Mouse (Mus musculus) gastrocnemius, adult 18-20 months (tissue): ENCODE results near the gene Olfr1448. TPM values are rescaled to one million over a fixed set of nuclear protein-coding genes. Genes with fewer than 3 reads are reported as not detected.
"Not testable (repeated sequence)": the region's sequence is repeated elsewhere in the genome, so short reads cannot be mapped to it uniquely, and the experiment has no call there.

Source experiments
- DNase-seq: peaks from one replicate; pipeline ENCODE4 v3.0.0; 2021; ENCODE audit warnings: low spot score
- long read RNA-seq, 2 experiments: library from polyadenylated mRNA; stranded (forward); transcript quantifications; one replicate each; pipeline ENCODE4 v2.0.0; 2021
- total RNA-seq, 2 experiments: library from RNA; stranded (reverse); gene quantifications; 2 replicates each; pipeline ENCODE4 v1.2.3; 2021

The Olfr1448 gene
- not detected for total RNA-seq
- long read RNA-seq, experiment 1 = 0 reads
- long read RNA-seq, experiment 2 = 0 reads

- DNase-seq = no peak
These were observed at the start of gene Olfr1448 for GRCm38 (mm10) chr19:12924319-12924718. Olfr1448 (minus strand) TSS chr19:12924419.

DNA sequence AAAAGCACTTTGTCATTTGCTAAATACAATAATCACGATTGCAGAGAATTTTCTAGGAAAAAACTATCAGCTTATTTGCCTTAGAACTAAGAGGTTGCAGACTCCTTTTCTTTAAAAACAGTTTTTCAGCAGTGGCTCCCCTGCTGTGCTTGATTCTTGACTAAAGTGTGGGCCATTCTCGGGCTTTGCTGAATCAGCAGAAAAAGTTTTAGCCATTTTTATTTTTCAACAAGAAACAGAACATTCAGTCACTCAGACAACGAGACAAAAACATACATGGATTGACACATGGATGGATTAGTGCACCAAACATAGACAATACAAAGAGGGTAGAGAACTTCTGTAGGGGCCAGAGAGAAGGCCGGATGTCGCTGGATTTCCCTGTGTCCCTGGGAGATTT lies 45.9 kb upstream of the Olfr1448 start:
- DNase-seq = not testable (repeated sequence)

GRCm38 (mm10) chr19:12949958-12950357 lies 25.7 kb upstream of the Olfr1448 start, which contains the start of gene Olfr1450:
Olfr1450 (plus strand) TSS chr19:12950258.
- DNase-seq = no peak

GRCm38 (mm10) chr19:12930540-12930939 lies 6.3 kb upstream of the Olfr1448 start, which contains the start of gene Olfr1449:
Olfr1449 (plus strand) TSS chr19:12930840.
- DNase-seq = no peak

DNA sequence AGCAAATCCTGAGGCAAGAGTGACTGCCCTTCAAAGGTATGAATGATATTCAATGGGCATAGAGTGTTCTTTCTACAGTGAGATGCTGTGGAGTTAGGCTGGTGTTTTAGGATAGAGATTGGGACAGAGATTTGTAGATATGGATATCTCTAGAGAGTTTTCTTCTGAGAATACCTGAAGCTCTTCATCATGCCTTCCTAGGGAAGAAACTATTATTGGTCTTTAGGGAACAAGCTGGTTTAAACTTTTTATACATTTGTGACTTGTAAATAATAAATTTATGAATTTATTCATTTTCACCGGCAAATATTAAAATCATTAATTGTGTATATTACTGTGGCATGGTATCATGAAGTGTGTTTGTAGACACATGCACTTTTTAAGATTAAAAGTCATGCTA lies 20.6 kb downstream of the Olfr1448 start, which contains the start of gene Olfr1447:
TSS of gene Olfr1447 (minus strand) at position 101 of the 400 bp plus-strand sequence.
- DNase-seq = no peak

DNA sequence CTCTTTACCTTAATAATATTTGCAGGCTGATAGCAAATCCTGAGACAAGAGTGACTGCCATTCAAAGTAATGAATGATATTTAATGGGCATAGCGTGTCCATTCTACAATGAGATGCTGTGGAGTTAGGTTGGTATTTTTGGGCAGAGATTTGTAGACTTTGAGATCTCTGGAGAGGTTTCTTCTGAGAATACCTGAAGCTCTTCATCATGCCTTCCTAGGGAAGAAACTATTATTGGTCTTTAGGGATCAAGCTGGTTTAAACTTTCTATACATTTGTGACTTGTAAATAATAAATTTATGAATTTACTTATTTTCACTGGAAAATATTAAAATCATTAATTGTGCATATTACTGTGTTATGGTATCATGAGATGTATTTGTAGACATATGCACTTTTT lies 30.8 kb downstream of the Olfr1448 start, which contains the start of gene Olfr1446:
TSS of gene Olfr1446 (minus strand) at position 101 of the 400 bp plus-strand sequence.
- no peak for DNase-seq

DNA sequence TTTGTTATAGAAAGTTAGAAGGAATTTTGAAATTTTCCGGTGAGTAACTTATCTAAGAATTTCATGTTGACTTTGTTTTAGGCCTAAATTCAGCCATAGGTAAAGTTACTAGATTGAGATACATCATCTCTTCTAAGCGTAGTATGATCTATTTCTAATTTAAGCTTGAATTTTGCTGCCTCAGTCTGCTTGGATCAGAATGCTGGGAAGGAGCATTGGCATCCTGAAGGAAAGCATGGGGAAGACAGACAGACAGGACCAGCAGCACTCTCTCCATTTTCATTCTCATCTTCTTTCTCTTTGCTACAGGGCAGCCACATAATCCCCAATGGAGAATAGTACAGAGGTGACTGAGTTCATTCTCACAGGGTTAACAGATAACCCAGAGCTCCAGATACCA lies 40.7 kb downstream of the Olfr1448 start, which contains the start of gene Olfr1445:
TSS of gene Olfr1445 (plus strand) at position 301 of the 400 bp plus-strand sequence.
- no peak for DNase-seq

Other genes starting within 250 kb of the Olfr1448 start
- gene Olfr1443, start 246.3 kb downstream of the Olfr1448 start, total RNA-seq = not detected
- gene Keg1, start 228.6 kb downstream of the Olfr1448 start, total RNA-seq = under 1 TPM; 0.14 to 0.39 TPM
- gene Cntf, start 158.8 kb downstream of the Olfr1448 start, total RNA-seq = 1 to 10 TPM; 1.8 to 2.0 TPM
- gene Zfp91, start 128.3 kb downstream of the Olfr1448 start, total RNA-seq = 100 to 1,000 TPM; 131 to 144 TPM
- under 1 TPM; 0.25 to 0.38 TPM for gene Lpxn, start 128.2 kb downstream of the Olfr1448 start, total RNA-seq
- gene Gm5244, start 77.7 kb downstream of the Olfr1448 start, total RNA-seq = not detected
- not detected for gene Olfr1444, start 67.1 kb downstream of the Olfr1448 start, total RNA-seq
- gene Olfr1445, start 40.6 kb downstream of the Olfr1448 start, total RNA-seq = not detected
- gene Olfr1446, start 30.9 kb downstream of the Olfr1448 start, total RNA-seq = not detected
- gene Olfr1447, start 20.7 kb downstream of the Olfr1448 start, total RNA-seq = not detected
- not detected for gene Olfr1449, start 6.4 kb upstream of the Olfr1448 start, total RNA-seq
- not detected for gene Olfr1450, start 25.8 kb upstream of the Olfr1448 start, total RNA-seq
- not detected for gene Olfr1451, start 70.6 kb upstream of the Olfr1448 start, total RNA-seq
- gene Olfr1453, start 103.9 kb upstream of the Olfr1448 start, total RNA-seq = not detected
- gene Olfr1454, start 136.2 kb upstream of the Olfr1448 start, total RNA-seq = not detected
- not detected for gene Olfr1457, start 173.5 kb upstream of the Olfr1448 start, total RNA-seq
- gene Olfr1458, start 182.4 kb upstream of the Olfr1448 start, total RNA-seq = not detected
- under 1 TPM in 1 of 2 experiments, not detected in 1; 0.02 TPM for gene Olfr1459, start 225.1 kb upstream of the Olfr1448 start, total RNA-seq
- gene Olfr1461, start 238.6 kb upstream of the Olfr1448 start, total RNA-seq = not detected